Mouse (Mus musculus) embryonic facial prominence, embryonic 11.5 days (tissue): ENCODE results near the gene Fbxo3. TPM values are rescaled to one million over a fixed set of nuclear protein-coding genes. Genes with fewer than 3 reads are reported as not detected.
"Not testable (repeated sequence)": the region's sequence is repeated elsewhere in the genome, so short reads cannot be mapped to it uniquely, and the experiment has no call there.

Experiments
- ATAC-seq: fragments of 200-750 bp; cut with Nextera tagmentation; replicated peaks from 2 replicates; pipeline ENCODE4 v1.8.0; 2017; ENCODE audit warnings: low read depth; ENCODE audit not compliant: insufficient number of reproducible peaks, low FRiP score, low TSS enrichment
- DNase-seq: peaks from one replicate; pipeline ENCODE4 v3.0.0-alpha.2; 2015; ENCODE audit warnings: low spot score
- H3K27ac ChIP-seq: fragments of 300-500 bp; sonication (generic); replicated peaks from 2 replicates; pipeline ENCODE4 v1.5.1; 2014; ENCODE audit warnings: mild to moderate bottlenecking, low read depth, low read length, control low read depth
- H3K27me3 ChIP-seq: fragments of 300-500 bp; sonication (generic); 2 replicates; pipeline ENCODE4 v1.6.1; 2014; ENCODE audit warnings: mild to moderate bottlenecking, low read length, moderate library complexity, mixed read lengths; ENCODE audit not compliant: control insufficient read depth, insufficient read depth
- H3K36me3 ChIP-seq: fragments of 300-500 bp; sonication (generic); replicated peaks from 2 replicates; pipeline ENCODE4 v1.6.1; 2014; ENCODE audit warnings: low read depth, mild to moderate bottlenecking, low read length, moderate library complexity, mixed read lengths; ENCODE audit not compliant: control insufficient read depth, insufficient read depth
- H3K4me1 ChIP-seq: fragments of 300-500 bp; sonication (generic); 2 replicates; pipeline ENCODE4 v1.6.1; 2014; ENCODE audit warnings: low read length, mixed read lengths; ENCODE audit not compliant: control insufficient read depth, insufficient read depth
- H3K4me2 ChIP-seq: fragments of 300-500 bp; sonication (generic); 2 replicates; pipeline ENCODE4 v1.6.1; 2014; ENCODE audit warnings: low read depth, mild to moderate bottlenecking, control low read depth, low read length, moderate library complexity
- H3K4me3 ChIP-seq: fragments of 300-500 bp; sonication (generic); 2 replicates; pipeline ENCODE4 v1.5.1; 2014; ENCODE audit warnings: low read depth, low read length, control low read depth
- H3K9ac ChIP-seq: fragments of 300-500 bp; sonication (generic); replicated peaks from 2 replicates; pipeline ENCODE4 v1.6.1; 2014; ENCODE audit warnings: mild to moderate bottlenecking, control low read depth, low read length
- H3K9me3 ChIP-seq: fragments of 300-500 bp; sonication (generic); replicated peaks from 2 replicates; pipeline ENCODE4 v1.6.1; 2016; ENCODE audit warnings: mild to moderate bottlenecking, low read length, inconsistent platforms, mixed read lengths; ENCODE audit not compliant: control insufficient read depth
- WGBS: fragments of 180-500 bp; shearing (Covaris S2); extraction: QIAGEN DNeasy Blood & Tissue Kit; methylation state at CpG from one replicate; pipeline ENCODE4 v1.1.7; 2014; 5-methylcytosine and 5-hydroxymethylcytosine counted together
- polyA plus RNA-seq: library from polyadenylated mRNA; unstranded; fragments of >200 nt; fragmentation: Nextera tagmentation; extraction: Ambion mirVana; gene quantifications from 2 replicates; pipeline ENCODE4 v1.2.1, GENCODE M21; 2014

Fbxo3 gene
- polyA plus RNA-seq, 1 experiment from 2014 or later, result 63.3 TPM

- Histone ChIP-seq H3K4me3 (no peak overlapping the region), H3K27me3 (no peaks in the 10 kb centered on the region), H3K4me2 (no peak overlapping the region), H3K9me3 (no peaks in the 10 kb centered on the region), H3K9ac (no peak overlapping the region), H3K4me1 (no peaks in the 10 kb centered on the region), H3K36me3 (no peaks in the 10 kb centered on the region), H3K27ac (no peak overlapping the region)
- DNase-seq, result no peak
- no peak for ATAC-seq
- WGBS, result 76% methylated on average over 2 of the region's 2 CpGs
Measured at GRCm38 (mm10) chr2:104064152-104064551, 36.6 kb downstream of the Fbxo3 start.

GRCm38 (mm10) chr2:104065526-104065925, 38.0 kb downstream of the Fbxo3 start, which contains the start of gene Gm10912:
Gene Gm10912, plus strand, starts transcription at chr2:104065826.
- H3K36me3 ChIP-seq, H3K4me3 ChIP-seq, H3K9me3 ChIP-seq, H3K27me3 ChIP-seq, H3K9ac ChIP-seq, DNase-seq, ATAC-seq, H3K4me2 ChIP-seq, H3K27ac ChIP-seq, H3K4me1 ChIP-seq: not testable (repeated sequence)
- WGBS, result 86% methylated on average over 6 of the region's 6 CpGs

- H3K4me2 ChIP-seq, ATAC-seq, H3K9me3 ChIP-seq, H3K27ac ChIP-seq, H3K4me3 ChIP-seq, DNase-seq, H3K9ac ChIP-seq, H3K36me3 ChIP-seq, H3K4me1 ChIP-seq, H3K27me3 ChIP-seq: not testable (repeated sequence)
- 84% methylated on average over 7 of the region's 7 CpGs for WGBS
Measured at GRCm38 (mm10) chr2:104068450-104068849, 40.9 kb downstream of the Fbxo3 start, which contains the start of gene Gm10799. Gene Gm10799, minus strand, starts transcription at chr2:104068550.

- no peaks in the 10 kb centered on the region for H3K27me3 ChIP-seq
Measured at GRCm38 (mm10) chr2:104069704-104070185, 42.2 kb downstream of the Fbxo3 start, which contains the start of gene Cd59b. Gene Cd59b, plus strand, starts transcription at chr2:104069849.

GRCm38 (mm10) chr2:104078285-104078684, 50.8 kb downstream of the Fbxo3 start:
- H3K4me3 ChIP-seq, H3K36me3 ChIP-seq, H3K4me2 ChIP-seq, H3K9ac ChIP-seq, H3K27ac ChIP-seq, DNase-seq, H3K9me3 ChIP-seq, ATAC-seq, H3K27me3 ChIP-seq, H3K4me1 ChIP-seq: not testable (repeated sequence)
- 74% methylated on average over 5 of the region's 5 CpGs for WGBS

More at GRCm38 (mm10) chr2:104069704-104070185, 42.2 kb downstream of the Fbxo3 start, which contains the start of gene Cd59b:
- Histone ChIP-seq H3K4me1 (no peaks in the 10 kb centered on the region), H3K36me3 (no peaks in the 10 kb centered on the region), H3K9me3 (no peaks in the 10 kb centered on the region), H3K4me3 (peak within 1 kb of the TSS; percentile 31), H3K4me2 (peak within 1 kb of the TSS; percentile 42), H3K27ac (0 out of 2 replicates have a peak within 1 kb of the TSS, but pooled peaks have one; percentile 41), H3K9ac (peak within 1 kb of the TSS; percentile 44; the same call in 1 of the 2 replicates)
- peak; percentile 73 for DNase-seq
- WGBS, result 1% methylated on average over 13 of the region's 13 CpGs
- peak; percentile 92 for ATAC-seq

- H3K36me3 ChIP-seq, H3K4me2 ChIP-seq, ATAC-seq, H3K27ac ChIP-seq, DNase-seq, H3K9ac ChIP-seq, H3K4me1 ChIP-seq, H3K4me3 ChIP-seq, H3K27me3 ChIP-seq, H3K9me3 ChIP-seq: not testable (repeated sequence)
- no CpG with 5 or more reads among the region's 1 CpGs for WGBS
Measured at GRCm38 (mm10) chr2:104081436-104082050, 54.0 kb downstream of the Fbxo3 start.

GRCm38 (mm10) chr2:104082474-104082873, 55.0 kb downstream of the Fbxo3 start:
- no peak overlapping the region for H3K9ac ChIP-seq
- DNase-seq (no peak), ATAC-seq (no peak)
- H3K27me3 ChIP-seq, result no peaks in the 10 kb centered on the region
- H3K4me2 ChIP-seq, result no peak overlapping the region
- no peaks in the 10 kb centered on the region for H3K4me1 ChIP-seq
- no peak overlapping the region for H3K4me3 ChIP-seq
- no peak overlapping the region for H3K27ac ChIP-seq
- H3K9me3 ChIP-seq, result no peaks in the 10 kb centered on the region
- no peaks in the 10 kb centered on the region for H3K36me3 ChIP-seq

GRCm38 (mm10) chr2:104084027-104084426, 56.5 kb downstream of the Fbxo3 start:
- not testable (repeated sequence) for ATAC-seq, H3K9ac ChIP-seq, H3K4me1 ChIP-seq, H3K27ac ChIP-seq, H3K9me3 ChIP-seq, DNase-seq, H3K27me3 ChIP-seq, H3K36me3 ChIP-seq, H3K4me2 ChIP-seq, H3K4me3 ChIP-seq
